Mouse (Mus musculus): Measurements from ENCODE around the gene Flvcr2. TPM values are rescaled to one million over a fixed set of nuclear protein-coding genes. Genes with fewer than 3 reads are reported as not detected.

Gene Flvcr2
- total and polyA plus RNA-seq, 3 experiments: 0.04 to 0.17 TPM; not detected in 1

DNA sequence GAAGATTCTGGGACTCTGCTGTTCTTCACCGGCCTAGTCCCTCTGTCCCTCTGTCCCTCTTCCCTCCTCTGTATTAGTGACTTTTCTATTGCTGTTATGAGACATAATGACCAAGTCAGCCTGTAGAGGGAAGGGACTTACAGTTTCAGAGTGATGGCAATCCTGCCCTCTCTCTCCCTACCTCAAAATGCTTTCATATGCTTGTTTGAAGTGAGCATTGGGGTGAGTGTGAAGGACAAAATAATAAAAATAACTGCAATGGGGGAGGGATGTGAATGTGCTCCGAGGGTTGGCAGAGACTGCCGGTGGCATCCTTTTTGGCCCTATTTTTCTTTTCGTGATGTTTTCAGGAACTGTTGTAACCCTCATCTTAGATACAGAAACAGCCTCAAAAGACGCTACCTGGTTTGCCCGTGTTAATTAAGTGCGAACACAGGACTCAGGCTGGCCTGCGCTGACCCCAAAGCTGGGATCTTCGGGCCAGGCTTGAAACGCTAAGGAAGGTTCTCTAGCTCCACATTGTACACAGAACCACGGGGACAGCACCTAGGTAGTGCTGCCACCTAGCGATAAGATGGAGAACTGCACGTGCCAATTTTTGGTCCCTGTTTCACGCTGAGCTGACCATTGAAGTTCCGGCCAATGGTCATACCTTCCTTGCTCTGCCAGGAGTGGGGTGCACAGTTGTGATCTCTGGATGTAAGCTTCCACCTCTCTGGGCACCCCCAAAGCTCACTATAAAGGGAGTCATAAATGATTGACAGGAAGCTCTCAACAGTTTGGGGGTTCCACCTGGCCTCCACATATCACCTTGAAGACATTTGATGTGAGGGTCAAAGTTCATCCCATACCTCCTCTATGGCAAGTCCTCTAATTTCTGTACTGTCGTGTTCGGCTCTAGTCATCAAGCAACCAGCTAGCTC lies 17.1 kb upstream of the Flvcr2 start (continued):
- peak; percentile 96 for TF ChIP-seq MAX (IDR thresholded peaks at IDR 0.05; ENCODE audit: low read length)
- no peak for TF ChIP-seq JUND (conservative IDR thresholded peaks at IDR 0.05; ENCODE audit: low read depth, low read length)
- no peak for TF ChIP-seq CHD2 (IDR thresholded peaks at IDR 0.05; ENCODE audit: low read length)
- TF ChIP-seq RCOR1 (conservative IDR thresholded peaks at IDR 0.05; ENCODE audit: low read depth, low read length): no peak
- no peak for TF ChIP-seq KAT2A (IDR thresholded peaks at IDR 0.05; ENCODE audit: insufficient replicate concordance, low read length)
- TF ChIP-seq USF2 (conservative IDR thresholded peaks at IDR 0.05; ENCODE audit: low read depth, low read length): no peak
- TF ChIP-seq ZMIZ1 (IDR thresholded peaks at IDR 0.05; ENCODE audit: low read depth, low read length): no peak
- no peak for TF ChIP-seq ZNF384 (IDR thresholded peaks at IDR 0.05; ENCODE audit: low read depth, low read length)

DNA sequence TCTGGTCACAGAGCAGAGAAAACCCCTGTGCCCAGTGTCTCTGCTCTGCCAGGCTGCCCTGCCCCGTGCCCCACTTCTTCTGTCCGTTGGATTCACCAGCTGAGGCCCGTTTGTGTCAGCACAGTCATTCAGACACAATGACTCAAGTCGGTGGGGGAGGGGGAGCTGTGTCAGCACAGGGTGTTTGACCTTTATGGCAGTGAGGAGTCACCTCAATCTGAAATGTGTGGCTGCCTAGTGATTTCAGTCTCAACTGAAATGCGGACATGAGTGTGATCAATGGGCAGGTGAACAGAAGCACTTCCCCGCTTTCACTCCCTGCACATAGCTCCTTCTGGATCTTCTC lies 16.4 kb upstream of the Flvcr2 start:
- TF ChIP-seq TCF12 (IDR thresholded peaks at IDR 0.05; ENCODE audit: low read depth, low read length) (no peak), MAZ (IDR thresholded peaks at IDR 0.05; ENCODE audit: low read depth, low read length) (no peak), ZNF384 (IDR thresholded peaks at IDR 0.05; ENCODE audit: low read depth, low read length) (no peak)
- H3K4me2 ChIP-seq (ENCODE audit: insufficient read depth, low read depth, poor library complexity, severe bottlenecking): no peak overlapping the region
- dilution Hi-C loops (cut with MboI; ENCODE audit: extremely low pct_ligation_motif_present, extremely low pct_unique_long_range_greater_than_20kb, low sequenced_read_pairs) (no loop called here), in situ Hi-C loops (cut with MboI; ENCODE audit: low pct_ligation_motif_present, low pct_unique_long_range_greater_than_20kb, low sequenced_read_pairs) (loop anchor here (5.0 kb wide), 1 partner anchor 43 kb away; the partner anchor contains the start of gene Batf)
- DNase-seq (ENCODE audit: extremely low read depth): no peak
- no peaks in the 10 kb centered on the region for H3K79me2 ChIP-seq (replicated peaks; ENCODE audit: control insufficient read depth, extremely low read depth, insufficient read depth, poor library complexity, severe bottlenecking)
- no peak overlapping the region for H3K9ac ChIP-seq (ENCODE audit: insufficient read depth, low read depth)
- H3K36me3 ChIP-seq (replicated peaks in 1 of 2; ENCODE audit: control insufficient read depth in 1 of 2, insufficient read depth in 1 of 2, low read length in 1 of 2): no peaks in the 10 kb centered on the region
- peaks cover 7 to 28% of the 10 kb centered on the region in 2 experiments for H3K4me1 ChIP-seq (ENCODE audit: control insufficient read depth in 1 of 2, insufficient read depth in 2 of 2)
- H3K4me3 ChIP-seq (replicated peaks in 1 of 3; ENCODE audit: low read depth in 2 of 3, low read length in 2 of 3, poor library complexity in 1 of 3): no peak overlapping the region
- H3K9me3 ChIP-seq (replicated peaks; ENCODE audit: low read length): peaks cover 8% of the 10 kb centered on the region
- H3K27me3 ChIP-seq (replicated peaks): no peaks in the 10 kb centered on the region
- H3K27ac ChIP-seq (ENCODE audit: insufficient read depth, low read depth): no peak overlapping the region

DNA sequence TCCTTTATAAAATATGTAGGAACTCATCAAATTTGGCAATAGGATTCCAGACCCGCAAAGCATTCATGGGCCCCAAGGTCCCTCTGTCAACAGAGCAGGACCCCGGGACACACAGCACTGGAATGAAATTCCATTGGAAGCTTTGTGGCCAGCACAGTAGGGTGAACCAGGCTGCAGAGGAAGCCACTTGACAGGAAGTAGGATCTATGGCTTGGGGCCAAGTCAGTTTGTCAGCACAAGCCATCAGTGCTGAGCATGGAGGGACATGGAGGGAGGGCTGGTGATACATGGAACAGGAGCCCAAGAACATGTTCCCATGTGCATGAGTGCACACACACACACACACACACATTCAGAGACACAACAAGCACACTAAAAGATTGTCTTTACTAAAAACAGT lies 10.1 kb upstream of the Flvcr2 start:
- Histone ChIP-seq H3K79me2 (replicated peaks; ENCODE audit: control insufficient read depth, extremely low read depth, insufficient read depth, poor library complexity, severe bottlenecking) (no peaks in the 10 kb centered on the region), H3K27me3 (replicated peaks) (no peaks in the 10 kb centered on the region), H3K9me3 (replicated peaks; ENCODE audit: low read length) (peaks cover 8% of the 10 kb centered on the region), H3K4me1 (ENCODE audit: control insufficient read depth in 1 of 2, insufficient read depth in 2 of 2) (peaks cover 9 to 20% of the 10 kb centered on the region in 2 experiments), H3K9ac (ENCODE audit: insufficient read depth, low read depth) (no peak overlapping the region), H3K4me2 (ENCODE audit: insufficient read depth, low read depth, poor library complexity, severe bottlenecking) (no peak overlapping the region), H3K4me3 (replicated peaks in 1 of 3; ENCODE audit: low read depth in 2 of 3, low read length in 2 of 3, poor library complexity in 1 of 3) (no peak overlapping the region), H3K27ac (ENCODE audit: insufficient read depth, low read depth) (no peak overlapping the region), H3K36me3 (replicated peaks in 1 of 2; ENCODE audit: control insufficient read depth in 1 of 2, insufficient read depth in 1 of 2, low read length in 1 of 2) (no peaks in the 10 kb centered on the region)
- in situ Hi-C loops (cut with MboI; ENCODE audit: low pct_ligation_motif_present, low pct_unique_long_range_greater_than_20kb, low sequenced_read_pairs) (no loop called here), dilution Hi-C loops (cut with MboI; ENCODE audit: extremely low pct_ligation_motif_present, extremely low pct_unique_long_range_greater_than_20kb, low sequenced_read_pairs) (no loop called here)
- TF ChIP-seq ELF1 (IDR thresholded peaks at IDR 0.05; ENCODE audit: low read depth, low read length) (no peak), POLR2A (IDR thresholded peaks at IDR 0.05; ENCODE audit: low read depth, low read length) (no peak), MAZ (IDR thresholded peaks at IDR 0.05; ENCODE audit: low read depth, low read length) (no peak), MXI1 (IDR thresholded peaks at IDR 0.05; ENCODE audit: low read depth, low read length) (no peak), MEF2A (IDR thresholded peaks at IDR 0.05; ENCODE audit: borderline replicate concordance, low read depth, low read length) (no peak), E2F4 (IDR thresholded peaks at IDR 0.05; ENCODE audit: insufficient replicate concordance, low read depth, low read length) (no peak), RCOR1 (conservative IDR thresholded peaks at IDR 0.05; ENCODE audit: low read depth, low read length) (no peak), MAFK (IDR thresholded peaks at IDR 0.05; ENCODE audit: insufficient replicate concordance, low read length) (no peak)
- DNase-seq (ENCODE audit: extremely low read depth): no peak
